Mouse (Mus musculus): ENCODE data around the gene Tmprss9. TPM values are rescaled to one million over a fixed set of nuclear protein-coding genes. Genes with fewer than 3 reads are reported as not detected.

Tmprss9 gene
- polyA plus RNA-seq, 1 experiment from 2014 or later = not detected

- no peak for ATAC-seq
- Histone ChIP-seq H3K27ac (ENCODE audit: low read depth, low read length) (no peak overlapping the region), H3K9ac (ENCODE audit: low read depth, low read length) (no peak overlapping the region), H3K4me3 (ENCODE audit: low read depth, low read length) (no peak overlapping the region), H3K4me2 (replicated peaks; ENCODE audit: low read depth) (no peak overlapping the region), H3K36me3 (ENCODE audit: control insufficient read depth, insufficient read depth) (no peaks in the 10 kb centered on the region), H3K27me3 (replicated peaks; ENCODE audit: control insufficient read depth, insufficient read depth, low read length) (no peaks in the 10 kb centered on the region), H3K4me1 (replicated peaks; ENCODE audit: control insufficient read depth, insufficient read depth, low read length) (no peaks in the 10 kb centered on the region), H3K9me3 (ENCODE audit: control insufficient read depth) (no peaks in the 10 kb centered on the region)
- WGBS = 41% methylated on average over 3 of the region's 3 CpGs
- TF ChIP-seq CTCF (IDR thresholded peaks at IDR 0.05; ENCODE audit: low read depth) = no peak
Measured at GRCm38 (mm10) chr10:80925472-80925871, 53.8 kb downstream of the Tmprss9 start.

- Histone ChIP-seq H3K4me3 (ENCODE audit: low read depth, low read length) (peak overlapping the region; percentile 41), H3K27ac (ENCODE audit: low read depth, low read length) (peak overlapping the region; percentile 79), H3K9me3 (ENCODE audit: control insufficient read depth) (no peaks in the 10 kb centered on the region), H3K4me2 (replicated peaks; ENCODE audit: low read depth) (peak overlapping the region; percentile 88), H3K36me3 (ENCODE audit: control insufficient read depth, insufficient read depth) (no peaks in the 10 kb centered on the region), H3K27me3 (replicated peaks; ENCODE audit: control insufficient read depth, insufficient read depth, low read length) (no peaks in the 10 kb centered on the region), H3K4me1 (replicated peaks; ENCODE audit: control insufficient read depth, insufficient read depth, low read length) (peaks cover 20% of the 10 kb centered on the region; the same call in 1 of the 2 replicates), H3K9ac (ENCODE audit: low read depth, low read length) (peak overlapping the region; percentile 45; the same call in 1 of the 2 replicates)
- 0% methylated on average over 45 of the region's 48 CpGs for WGBS
- peak; percentile 94 for TF ChIP-seq CTCF (IDR thresholded peaks at IDR 0.05; ENCODE audit: low read depth)
- peak; percentile 58 for ATAC-seq
Measured at GRCm38 (mm10) chr10:80928586-80929298, 57.1 kb downstream of the Tmprss9 start.

DNA sequence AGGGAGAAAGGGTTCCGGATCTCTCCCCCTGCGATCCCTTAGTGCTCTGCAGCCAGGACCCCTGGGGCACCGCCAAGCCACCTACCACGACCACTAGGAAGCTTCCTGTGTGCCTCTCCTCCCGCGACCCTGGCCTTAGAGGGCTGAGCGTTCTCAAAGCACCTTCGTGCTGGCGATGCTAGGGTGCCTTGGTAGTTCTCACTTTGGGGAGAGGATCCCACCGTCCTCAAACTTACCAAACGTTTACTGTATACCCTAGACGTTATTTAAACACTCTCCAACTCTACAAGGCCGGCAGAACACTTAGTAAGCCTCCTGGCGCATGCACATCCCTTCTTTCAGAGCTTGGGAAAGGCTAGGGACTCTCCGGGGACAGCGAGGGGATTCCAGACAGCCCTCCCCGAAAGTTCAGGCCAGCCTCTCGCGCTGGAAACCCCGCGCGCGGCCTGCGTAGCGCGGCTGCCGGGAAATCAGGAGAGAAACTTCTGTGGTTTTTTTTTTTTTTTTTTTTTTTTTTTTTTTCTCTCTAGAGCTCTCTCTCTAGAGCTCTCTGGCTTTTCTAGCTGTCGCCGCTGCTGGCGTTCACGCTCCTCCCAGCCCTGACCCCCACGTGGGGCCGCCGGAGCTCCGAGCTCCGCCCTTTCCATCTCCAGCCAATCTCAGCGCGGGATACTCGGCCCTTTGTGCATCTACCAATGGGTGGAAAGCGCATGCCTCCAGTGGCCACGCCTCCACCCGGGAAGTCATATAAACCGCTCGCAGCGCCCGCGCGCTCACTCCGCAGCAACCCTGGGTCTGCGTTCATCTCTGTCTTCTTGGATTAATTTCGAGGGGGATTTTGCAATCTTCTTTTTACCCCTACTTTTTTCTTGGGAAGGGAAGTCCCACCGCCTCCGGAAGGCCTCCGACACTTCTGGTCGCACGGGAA is 57.9 kb downstream of the Tmprss9 start, which contains the start of gene Gadd45b:
TSS of gene Gadd45b (plus strand) at position 775 of the 928 bp plus-strand sequence.
- Histone ChIP-seq H3K4me2 (replicated peaks; ENCODE audit: low read depth) (peak within 1 kb of the TSS; percentile 88), H3K4me3 (ENCODE audit: low read depth, low read length) (peak within 1 kb of the TSS; percentile 78), H3K27ac (ENCODE audit: low read depth, low read length) (peak within 1 kb of the TSS; percentile 79), H3K9me3 (ENCODE audit: control insufficient read depth) (no peaks in the 10 kb centered on the region), H3K9ac (ENCODE audit: low read depth, low read length) (peak within 1 kb of the TSS; percentile 60), H3K36me3 (ENCODE audit: control insufficient read depth, insufficient read depth) (no peaks in the 10 kb centered on the region), H3K4me1 (replicated peaks; ENCODE audit: control insufficient read depth, insufficient read depth, low read length) (peaks cover 23% of the 10 kb centered on the region; the same call in 1 of the 2 replicates), H3K27me3 (replicated peaks; ENCODE audit: control insufficient read depth, insufficient read depth, low read length) (no peaks in the 10 kb centered on the region)
- TF ChIP-seq CTCF (IDR thresholded peaks at IDR 0.05; ENCODE audit: low read depth) = no peak
- WGBS = under 1% methylated on average over 56 of the region's 56 CpGs
- peak; percentile 83 for ATAC-seq

DNA sequence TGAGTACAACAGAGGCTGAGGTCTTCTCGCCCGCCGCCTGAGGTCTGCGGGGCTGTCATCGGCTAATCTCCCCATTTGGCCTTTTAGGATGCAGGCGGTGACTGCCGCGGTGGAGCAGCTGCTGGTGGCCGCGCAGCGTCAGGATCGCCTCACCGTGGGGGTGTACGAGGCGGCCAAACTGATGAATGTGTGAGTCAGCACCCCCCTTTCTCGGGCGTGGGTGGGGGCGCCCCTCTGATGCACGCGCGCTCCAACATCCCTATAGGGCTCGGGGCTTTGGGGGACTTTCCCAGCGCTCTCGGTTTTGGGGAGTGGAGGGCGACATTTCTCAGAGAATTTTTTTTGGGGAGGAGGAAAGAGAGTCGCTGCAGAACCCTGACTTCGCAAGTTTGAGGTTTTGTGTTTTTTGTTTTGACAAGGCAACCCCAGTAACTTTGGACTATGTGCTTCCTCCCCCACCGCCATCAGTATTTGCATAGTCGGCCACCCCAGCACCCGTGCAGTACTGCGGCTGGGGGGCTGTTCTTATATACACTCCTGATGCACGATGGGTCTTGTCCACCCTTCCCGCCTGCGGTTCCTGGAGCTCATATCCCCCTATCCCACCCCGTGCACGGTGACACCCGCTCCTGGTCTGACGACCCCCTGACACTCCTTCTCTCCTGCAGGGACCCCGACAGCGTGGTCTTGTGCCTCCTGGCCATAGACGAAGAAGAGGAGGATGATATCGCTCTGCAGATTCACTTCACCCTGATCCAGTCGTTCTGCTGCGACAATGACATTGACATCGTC is 58.9 kb downstream of the Tmprss9 start:
- Histone ChIP-seq H3K36me3 (ENCODE audit: control insufficient read depth, insufficient read depth) (no peaks in the 10 kb centered on the region), H3K4me2 (replicated peaks; ENCODE audit: low read depth) (peak overlapping the region; percentile 87), H3K9ac (ENCODE audit: low read depth, low read length) (peak overlapping the region; percentile 60), H3K4me3 (ENCODE audit: low read depth, low read length) (peak overlapping the region; percentile 78), H3K9me3 (ENCODE audit: control insufficient read depth) (no peaks in the 10 kb centered on the region), H3K27me3 (replicated peaks; ENCODE audit: control insufficient read depth, insufficient read depth, low read length) (no peaks in the 10 kb centered on the region), H3K27ac (ENCODE audit: low read depth, low read length) (no peak overlapping the region), H3K4me1 (replicated peaks; ENCODE audit: control insufficient read depth, insufficient read depth, low read length) (peaks cover 23% of the 10 kb centered on the region; the same call in 1 of the 2 replicates)
- TF ChIP-seq CTCF (IDR thresholded peaks at IDR 0.05; ENCODE audit: low read depth) = no peak
- ATAC-seq = no peak
- WGBS = 4% methylated on average over 45 of the region's 45 CpGs

GRCm38 (mm10) chr10:80931153-80931671 is 59.6 kb downstream of the Tmprss9 start:
- Histone ChIP-seq H3K4me3 (ENCODE audit: low read depth, low read length) (peak overlapping the region; percentile 78), H3K36me3 (ENCODE audit: control insufficient read depth, insufficient read depth) (no peaks in the 10 kb centered on the region), H3K9ac (ENCODE audit: low read depth, low read length) (peak overlapping the region; percentile 60), H3K4me2 (replicated peaks; ENCODE audit: low read depth) (peak overlapping the region; percentile 87), H3K27me3 (replicated peaks; ENCODE audit: control insufficient read depth, insufficient read depth, low read length) (no peaks in the 10 kb centered on the region), H3K9me3 (ENCODE audit: control insufficient read depth) (no peaks in the 10 kb centered on the region), H3K4me1 (replicated peaks; ENCODE audit: control insufficient read depth, insufficient read depth, low read length) (peaks cover 27% of the 10 kb centered on the region), H3K27ac (ENCODE audit: low read depth, low read length) (no peak overlapping the region; the same call in 1 of the 2 replicates)
- no peak for ATAC-seq
- 21% methylated on average over 14 of the region's 14 CpGs for WGBS
- no peak for TF ChIP-seq CTCF (IDR thresholded peaks at IDR 0.05; ENCODE audit: low read depth)
